Mouse (Mus musculus) right cerebral cortex, postnatal 4 days (tissue): ENCODE measurements at regions not wholly inside any gene's neighbourhood (a gene's known extent, or its start where the extent isn't known, plus 50 kb on each side); places are given as distances from the start of the nearest gene placed in this dataset.

Source experiments
- DNase-seq: peaks from one replicate; pipeline ENCODE4 v3.0.0-alpha.2; 2022

DNA sequence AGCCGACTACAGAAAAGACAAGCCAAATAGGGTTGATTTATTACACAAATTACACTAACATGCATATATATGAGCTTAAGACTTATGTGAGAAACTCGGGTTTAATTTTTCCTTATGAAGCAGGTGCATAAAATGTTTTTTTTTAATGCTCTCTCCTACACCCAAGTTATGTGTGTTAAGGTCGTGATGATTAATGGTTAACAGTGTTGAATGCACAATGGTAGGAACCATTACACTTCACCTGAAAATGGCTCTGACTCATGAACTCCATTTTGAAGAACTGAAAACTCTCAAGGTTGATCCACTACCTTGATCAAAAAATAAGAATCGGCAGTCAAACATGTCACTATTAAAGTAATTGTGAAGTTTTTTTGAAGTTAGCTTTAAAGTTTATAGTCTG, 59.4 kb upstream of the Ifne start:
- DNase-seq = no peak

DNA sequence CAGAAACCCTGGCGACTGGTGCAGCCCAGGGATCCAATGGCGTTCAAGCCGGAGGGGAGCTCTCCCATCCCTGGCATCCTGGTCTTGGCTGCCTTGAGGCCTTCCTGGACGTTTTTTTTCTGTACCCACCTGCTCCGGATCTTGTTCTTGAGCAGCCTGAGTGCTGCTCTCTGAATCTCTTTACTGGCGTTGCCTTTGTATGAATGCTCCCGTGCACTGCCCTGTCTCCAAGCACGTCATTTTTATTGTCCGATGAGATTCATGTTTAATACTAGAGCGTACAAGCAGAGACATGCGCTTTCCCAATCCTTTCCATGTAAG, 58.7 kb upstream of the Ifne start:
- no peak for DNase-seq

DNA sequence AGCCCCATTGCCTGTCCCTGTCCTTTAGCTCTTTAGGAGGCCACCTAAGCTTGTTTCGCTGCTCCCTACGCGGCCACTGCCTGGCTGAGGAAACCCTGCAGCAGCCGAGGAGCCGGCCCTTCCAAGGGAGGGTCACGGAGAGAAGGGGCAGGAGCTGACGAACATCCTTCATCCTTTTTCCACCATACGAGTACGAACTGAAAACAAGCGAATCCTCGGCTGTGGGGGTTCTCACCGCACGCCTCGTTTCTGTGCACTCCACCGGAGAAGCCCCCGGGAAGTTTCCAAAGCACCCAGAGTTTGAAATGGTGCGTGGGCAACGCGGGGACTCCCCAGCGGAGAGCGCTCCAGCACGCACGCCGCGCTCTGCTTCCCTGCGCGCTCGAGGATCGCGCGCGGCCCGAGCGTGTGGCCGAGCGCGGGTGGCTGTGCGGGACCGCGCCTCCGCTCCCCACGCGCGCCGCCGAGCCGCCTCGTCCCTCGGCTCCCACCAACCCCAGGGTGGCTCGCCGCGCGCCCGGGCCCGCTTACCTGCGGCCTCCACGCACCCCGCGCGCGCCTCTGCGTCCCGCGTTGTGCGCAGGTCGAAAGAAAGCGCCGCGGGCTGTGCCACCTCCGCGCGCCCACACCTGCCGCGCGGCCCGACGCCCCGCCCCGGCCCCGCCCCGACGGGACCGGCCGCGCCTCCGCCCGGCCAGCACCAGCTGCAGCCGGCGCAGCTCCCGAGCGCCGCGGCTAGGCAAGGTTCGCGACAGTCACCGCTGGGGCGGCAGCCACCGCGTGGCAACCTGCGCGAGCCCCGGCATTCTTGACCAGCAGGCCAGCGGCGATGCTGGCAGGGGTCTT, 58.1 kb upstream of the Ifne start:
- DNase-seq = peak; percentile 70

DNA sequence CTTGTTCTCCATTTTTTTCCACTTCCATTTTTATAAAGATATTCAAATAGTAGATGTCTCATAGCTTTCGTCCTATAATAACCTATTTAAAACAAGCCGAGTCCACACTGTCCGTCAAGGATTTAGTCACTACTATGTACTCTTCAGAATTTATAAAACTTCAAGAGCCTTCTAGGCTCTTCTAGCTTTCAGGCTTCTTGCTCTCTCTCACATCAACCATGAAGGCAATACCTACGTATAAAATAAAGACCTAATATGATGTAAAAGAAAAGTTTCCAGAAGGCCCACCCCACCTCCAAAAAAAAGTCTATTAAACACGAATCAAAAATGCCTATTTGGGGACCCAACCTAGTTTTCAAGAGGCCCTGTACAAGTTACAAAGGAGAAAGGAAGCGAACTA, 57.0 kb upstream of the Ifne start:
- no peak for DNase-seq

DNA sequence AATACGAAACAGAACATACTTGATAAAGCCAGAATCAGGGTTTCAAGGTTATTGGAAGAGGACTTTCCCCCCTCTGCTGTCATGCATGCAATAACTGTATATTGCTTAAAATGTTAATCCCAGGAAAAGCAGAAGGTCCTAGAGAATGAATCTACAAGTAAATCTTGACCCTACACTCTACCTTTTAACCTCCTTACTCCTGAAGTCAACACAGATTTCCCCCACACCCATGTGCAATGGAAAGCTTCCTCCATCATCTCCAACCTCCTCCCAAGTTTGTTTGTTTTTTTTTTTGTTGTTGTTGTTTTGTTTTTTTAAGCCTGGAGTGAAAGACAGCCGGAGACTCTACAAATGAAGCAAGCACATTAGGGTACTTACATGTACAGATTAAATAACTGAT, 55.9 kb upstream of the Ifne start:
- DNase-seq = no peak

DNA sequence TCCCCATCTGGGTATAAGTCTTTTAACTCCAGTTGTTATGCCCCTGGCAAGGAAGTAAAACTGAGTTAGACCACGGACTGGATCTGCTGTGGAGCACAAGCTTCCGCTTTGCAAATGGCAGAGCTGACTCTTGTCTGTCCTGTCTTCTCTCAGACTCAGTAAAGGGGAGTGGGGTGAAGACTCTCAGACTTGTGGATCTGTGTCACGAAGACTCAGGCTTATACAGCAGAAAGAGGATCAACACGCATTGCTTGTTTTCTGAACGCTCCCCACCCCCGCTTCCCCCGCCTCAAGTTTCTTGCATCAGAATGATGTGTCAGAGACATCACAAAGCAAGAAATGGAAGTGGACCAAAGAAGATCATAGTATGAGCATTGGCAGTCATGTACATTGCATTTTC, 55.3 kb upstream of the Ifne start:
- no peak for DNase-seq

DNA sequence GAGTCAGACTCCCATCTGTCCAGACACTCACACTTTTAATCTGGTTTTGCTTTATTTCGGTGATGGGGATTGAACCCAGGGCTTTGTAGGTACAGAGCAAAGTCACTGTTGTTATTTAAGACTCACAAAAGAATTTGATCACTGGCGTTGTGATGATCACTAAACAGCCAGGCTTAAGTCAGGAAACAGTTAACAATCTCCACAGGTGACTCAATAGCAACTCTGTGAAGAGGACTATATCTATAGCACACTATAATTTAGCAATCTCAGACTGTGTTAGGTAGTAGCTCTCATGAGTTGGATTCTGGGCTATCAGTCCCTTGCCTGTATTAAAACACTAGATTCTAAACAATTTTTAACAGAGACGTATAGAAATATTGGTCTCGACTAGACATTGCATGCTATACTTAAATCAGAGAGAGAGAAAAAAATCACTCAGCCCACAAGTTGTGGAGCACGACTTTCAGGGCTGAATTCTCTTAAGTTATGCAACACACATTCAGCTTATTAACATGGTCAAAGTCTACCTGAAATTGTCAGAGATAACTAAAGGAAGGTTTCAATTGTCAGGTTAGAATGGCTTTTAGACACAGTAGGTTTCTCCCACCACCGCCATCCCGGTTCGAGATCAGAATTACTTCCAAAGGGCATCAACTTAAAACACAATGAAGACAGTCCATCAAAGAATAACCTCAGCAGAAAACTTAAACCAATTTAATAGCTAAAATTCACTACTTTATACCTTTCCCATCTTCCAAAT, 54.4 kb upstream of the Ifne start:
- no peak for DNase-seq

DNA sequence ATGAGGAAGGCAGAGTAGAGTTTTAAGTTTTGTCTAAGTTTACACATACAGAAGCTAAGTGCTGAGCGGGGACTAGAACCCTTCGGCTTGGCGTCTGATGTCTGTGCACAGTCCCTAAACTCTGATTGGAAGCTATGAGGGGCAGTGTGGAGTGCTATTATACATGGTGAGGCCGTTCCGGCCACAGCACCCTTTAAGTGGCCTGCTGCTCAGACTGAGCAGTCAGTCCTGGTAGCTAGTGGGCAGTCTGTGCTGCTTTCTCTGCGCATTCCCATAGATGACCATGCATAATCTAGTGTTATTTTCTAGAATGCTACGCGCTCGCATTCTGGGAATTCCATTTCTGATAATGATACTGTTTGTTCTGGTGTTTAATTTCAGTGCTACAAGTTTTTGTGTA, 51.2 kb upstream of the Ifne start:
- DNase-seq = no peak
